Mouse (Mus musculus): ENCODE results near the gene Cpsf4l.

- TF ChIP-seq CTCF (IDR thresholded peaks at IDR 0.05), result no peak
- no peak for TF ChIP-seq EP300 (IDR thresholded peaks at IDR 0.05)
These were observed 18.2 kb upstream of the Cpsf4l start for GRCm38 (mm10) chr11:113727992-113728391.
